28 mouse cellular contexts compared by ENCODE assay signal in genomic region chr8:116892636-116893035, GRCm38 (mm10). TPM values are rescaled to one million over a fixed set of nuclear protein-coding genes. Genes with fewer than 3 reads are reported as not detected.
A peak's percentile ranks its signal among the peaks of the same experiment; 100 is the strongest.
DNase-seq lines count a peak whose midpoint lies in the region; TF ChIP-seq lines count a peak whose summit lies in the region.
"Had no signal": no experiment of that assay in that cellular context is flagged by ENCODE, and none has a peak within 500 bp of the region (broad histone marks: within the 10 kb centered on the region; RNA-seq: fewer than 3 reads in every experiment).

No protein-coding gene starts in this region.

- peak overlapping the region; percentile 6; the same call in 1 of the 2 replicates for H3K27ac ChIP-seq in gastrocnemius, adult 2 months
- H3K27ac ChIP-seq: embryonic facial prominence, embryonic 12.5 days; forebrain, embryonic 15.5 days; heart, embryonic 10.5 days; heart, embryonic 15.5 days; hindbrain, embryonic 14.5 days; layer of hippocampus, adult 2 months; limb, embryonic 13.5 days; macrophage; neural tube, embryonic 12.5 days; stomach, postnatal 0 days had no signal

- no peak for TF ChIP-seq POLR2A in lung, adult 2 months (IDR thresholded peaks at IDR 0.05; ENCODE audit: borderline replicate concordance, extremely low read depth, low read depth, low read length)

- TF ChIP-seq CTCF in gastrocnemius, adult 2 months (IDR thresholded peaks at IDR 0.05), result no peak
- no peak for TF ChIP-seq CTCF in lung, adult 2 months (IDR thresholded peaks at IDR 0.05; ENCODE audit: insufficient read depth, low read length)

- intact Hi-C loops in gastrocnemius, adult 2 months (cut with DNase I), result no loop called here

- no peaks in the 10 kb centered on the region for H3K4me1 ChIP-seq in lung, adult 2 months (ENCODE audit: control insufficient read depth, insufficient read depth, low read length)
- H3K4me1 ChIP-seq: embryonic facial prominence, embryonic 12.5 days; forebrain, embryonic 15.5 days; heart, embryonic 15.5 days; limb, embryonic 13.5 days; neural tube, embryonic 12.5 days had no signal

- H3K4me3 ChIP-seq in gastrocnemius, adult 2 months, result peak overlapping the region; percentile 17; the same call in 1 of the 2 replicates
- H3K4me3 ChIP-seq in lung, adult 2 months (replicated peaks; ENCODE audit: extremely low read depth, low read depth, low read length), result no peak overlapping the region
- H3K4me3 ChIP-seq: embryonic facial prominence, embryonic 12.5 days; forebrain, embryonic 15.5 days; heart, embryonic 10.5 days; heart, embryonic 15.5 days; layer of hippocampus, adult 2 months; limb, embryonic 13.5 days; myocyte; neural tube, embryonic 12.5 days had no signal

- no peak for DNase-seq in gastrocnemius, adult 2 months
- no peak for DNase-seq in gastrocnemius, postnatal 10 days
- peak; percentile 13 for DNase-seq in lung, postnatal 10 days
- DNase-seq in lung, adult 2 months, result no peak
- peak; percentile 55 for DNase-seq in NIH3T3 (ENCODE audit: low read depth)
- DNase-seq in right cerebral cortex, postnatal 25 days, result no peak
- DNase-seq in layer of hippocampus, postnatal 25 days (ENCODE audit: extremely low spot score in 1 of 2, low spot score in 1 of 2), result no peak
- DNase-seq: adrenal gland, adult 8-10 months; cerebellum, adult 8-10 months; cerebellum, postnatal 25 days; embryo, embryonic 11 days; kidney, adult 9 months; kidney, postnatal 36 days; right cerebral cortex, adult 18-20 months; right cerebral cortex, postnatal 4 days; thymus, adult 18-20 months; thymus, postnatal 25 days had no signal

- 43% methylated on average over 9 of the region's 9 CpGs for WGBS in lung, adult 2 months

RNA-seq across cellular contexts. Expression of gene Cmc2, which starts 28.6 kb away (rescaled TPM):
- total RNA-seq in gastrocnemius, adult 2 months (2021), result 10 to 100 TPM; 23.6 to 30.6 TPM
- total RNA-seq in gastrocnemius, postnatal 10 days (2021), result 10 to 100 TPM; 22.2 to 24.1 TPM
- 4.8 and 8.1 TPM in 2 replicates for polyA plus RNA-seq in lung, adult 2 months (2012; rRNA removed)
- total RNA-seq in layer of hippocampus, postnatal 25 days (2021), result 10 to 100 TPM; 13.2 to 17.6 TPM

RNA-seq across cellular contexts. Expression of gene Cenpn, which starts 28.9 kb away (rescaled TPM):
- under 1 TPM; 0.43 to 0.50 TPM for total RNA-seq in gastrocnemius, adult 2 months (2021)
- 1 to 10 TPM; 3.1 to 5.2 TPM for total RNA-seq in gastrocnemius, postnatal 10 days (2021)
- 0.74 and 1.2 TPM in 2 replicates for polyA plus RNA-seq in lung, adult 2 months (2012; rRNA removed)
- total RNA-seq in layer of hippocampus, postnatal 25 days (2021), result 1 to 10 TPM; 1.2 to 1.3 TPM

RNA-seq across cellular contexts. Expression of gene Atmin, which starts 50.6 kb away (rescaled TPM):
- total RNA-seq in gastrocnemius, adult 2 months (2021), result 10 to 100 TPM; 22.5 to 23.1 TPM
- 10 to 100 TPM; 12.0 to 14.5 TPM for total RNA-seq in gastrocnemius, postnatal 10 days (2021)
- 13.9 and 15.9 TPM in 2 replicates for polyA plus RNA-seq in lung, adult 2 months (2012; rRNA removed)
- 10 to 100 TPM; 37.0 to 42.9 TPM for total RNA-seq in layer of hippocampus, postnatal 25 days (2021)

Comparison
In these comparisons a context has a peak if more than half of its experiments do, and no peak if none do; other contexts are left out.
1. DNase-seq: peak in lung, postnatal 10 days (single experiment) and NIH3T3 (single experiment); none in gastrocnemius, adult 2 months (single experiment), gastrocnemius, postnatal 10 days (single experiment), lung, adult 2 months (single experiment), right cerebral cortex, postnatal 25 days (single experiment) and layer of hippocampus, postnatal 25 days (0 of 2).